Mouse (Mus musculus) kidney, adult 8-10 months (tissue): ENCODE results near the gene Fcamr.

ENCODE experiments used
- DNase-seq, 2 experiments: peaks; one replicate each; pipeline ENCODE4 v3.0.0; 2022

Fcamr gene

GRCm38 (mm10) chr1:130804279-130804678, 3.6 kb downstream of the Fcamr start:
- no peak for DNase-seq

- no peak for DNase-seq
Measured at GRCm38 (mm10) chr1:130810906-130811305, 10.2 kb downstream of the Fcamr start.

- DNase-seq, result no peak
Measured at GRCm38 (mm10) chr1:130811316-130811715, 10.6 kb downstream of the Fcamr start.

- DNase-seq, result no peak
Measured at GRCm38 (mm10) chr1:130819737-130820136, 19.0 kb downstream of the Fcamr start.

DNA sequence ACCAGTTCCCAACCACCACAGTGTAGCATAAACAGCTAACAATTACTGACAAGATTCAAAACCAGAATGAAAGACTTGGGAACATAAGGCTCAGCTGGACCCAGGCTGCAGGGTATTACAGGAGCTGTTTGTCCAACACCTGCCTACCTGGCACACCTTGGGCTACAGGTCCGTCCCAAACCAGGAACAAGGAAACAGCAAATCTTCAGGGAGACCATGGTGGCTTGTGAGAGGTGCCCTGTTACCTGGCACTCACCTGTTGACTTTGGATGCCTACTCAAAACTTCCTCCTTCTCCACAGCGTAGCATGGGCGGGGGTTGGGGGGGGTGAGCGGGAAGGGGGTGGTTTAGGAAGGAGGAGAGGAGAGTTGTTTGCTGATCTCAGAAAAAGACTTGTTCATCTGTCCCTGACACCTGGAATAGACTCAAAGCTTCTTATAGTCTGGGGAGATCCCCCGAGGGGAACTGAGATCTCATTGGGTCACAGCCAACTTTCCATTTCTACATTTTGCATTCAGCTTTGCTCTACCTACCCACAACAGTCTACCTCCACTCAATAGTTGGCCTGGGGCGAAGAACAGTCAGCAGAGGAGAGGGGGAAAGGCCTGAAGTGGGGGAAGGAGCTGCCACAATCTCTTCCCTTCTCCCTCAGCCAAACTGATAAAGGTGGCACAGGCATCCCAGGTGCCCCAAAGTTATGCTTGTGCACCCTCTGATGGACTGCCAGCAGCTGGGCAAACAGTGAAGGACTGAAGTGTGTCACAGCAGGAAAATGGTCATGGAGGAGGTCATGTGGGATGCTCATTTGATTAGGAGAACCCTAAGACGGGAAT, 19.8 kb downstream of the Fcamr start:
- peak in 1 of 2 experiments; percentile 47 for DNase-seq

DNA sequence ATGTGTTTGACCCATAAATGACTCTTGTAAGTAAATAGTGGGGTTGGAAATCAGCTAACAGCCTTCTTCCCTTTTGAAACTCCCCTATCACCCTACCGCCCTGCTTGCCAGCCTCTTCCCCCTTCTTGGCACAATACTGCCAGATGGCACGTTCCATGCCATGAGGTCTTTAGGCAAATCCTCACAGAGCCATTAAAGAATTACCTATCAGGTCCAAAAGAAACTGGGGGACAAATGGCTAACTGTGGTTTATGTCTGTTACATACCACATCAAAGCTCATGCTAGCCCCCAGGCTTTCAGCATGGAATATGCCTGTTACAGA, 20.4 kb downstream of the Fcamr start:
- DNase-seq, result no peak

- DNase-seq, result peak; percentile 72 to 94
Measured at GRCm38 (mm10) chr1:130821911-130822625, 21.4 kb downstream of the Fcamr start.

DNA sequence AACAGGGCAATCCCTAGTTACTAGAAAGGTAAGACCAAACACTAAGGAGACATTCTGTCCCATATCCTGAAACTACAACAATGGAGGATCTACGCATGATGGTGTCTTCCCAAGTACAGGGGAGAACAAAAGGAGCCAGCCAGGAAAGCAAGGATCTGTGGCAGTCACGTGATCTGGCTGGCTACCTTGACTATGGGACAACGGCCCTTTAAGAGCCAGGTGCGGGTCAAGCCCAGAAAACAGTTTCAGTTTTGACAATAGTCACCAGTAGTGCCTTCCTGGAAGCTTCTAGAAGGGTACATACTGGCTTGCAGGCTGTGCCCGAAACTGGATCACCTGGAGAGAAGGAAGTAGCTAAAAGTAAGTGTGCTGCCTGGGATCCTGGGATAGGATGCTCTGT, 25.7 kb downstream of the Fcamr start, which contains the start of gene Pigr:
Gene Pigr, plus strand, starts transcription at position 237 of the 400 bp plus-strand sequence.
- no peak for DNase-seq

DNA sequence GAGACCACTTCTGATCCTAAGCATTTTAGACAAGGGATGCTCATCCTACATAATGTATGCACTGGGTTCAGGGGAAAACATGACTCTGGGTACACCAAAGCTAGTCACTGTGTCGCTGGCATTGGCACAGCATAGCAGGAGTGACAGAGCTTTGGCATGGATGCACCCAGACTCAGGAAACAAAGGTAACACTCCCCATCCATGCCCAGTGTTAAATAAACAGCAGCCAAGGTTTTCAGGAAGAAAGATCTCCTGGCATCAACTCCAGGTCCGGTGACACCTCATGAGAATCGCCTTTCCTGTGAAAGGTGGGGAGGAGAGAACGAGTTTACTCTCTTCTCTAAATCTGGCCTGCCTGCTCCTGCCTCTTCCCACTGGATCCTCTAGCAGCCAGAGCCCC, 28.0 kb downstream of the Fcamr start:
- peak in 1 of 2 experiments; percentile 39 for DNase-seq

- DNase-seq, result no peak
Measured at GRCm38 (mm10) chr1:130829906-130830830, 29.5 kb downstream of the Fcamr start.

DNA sequence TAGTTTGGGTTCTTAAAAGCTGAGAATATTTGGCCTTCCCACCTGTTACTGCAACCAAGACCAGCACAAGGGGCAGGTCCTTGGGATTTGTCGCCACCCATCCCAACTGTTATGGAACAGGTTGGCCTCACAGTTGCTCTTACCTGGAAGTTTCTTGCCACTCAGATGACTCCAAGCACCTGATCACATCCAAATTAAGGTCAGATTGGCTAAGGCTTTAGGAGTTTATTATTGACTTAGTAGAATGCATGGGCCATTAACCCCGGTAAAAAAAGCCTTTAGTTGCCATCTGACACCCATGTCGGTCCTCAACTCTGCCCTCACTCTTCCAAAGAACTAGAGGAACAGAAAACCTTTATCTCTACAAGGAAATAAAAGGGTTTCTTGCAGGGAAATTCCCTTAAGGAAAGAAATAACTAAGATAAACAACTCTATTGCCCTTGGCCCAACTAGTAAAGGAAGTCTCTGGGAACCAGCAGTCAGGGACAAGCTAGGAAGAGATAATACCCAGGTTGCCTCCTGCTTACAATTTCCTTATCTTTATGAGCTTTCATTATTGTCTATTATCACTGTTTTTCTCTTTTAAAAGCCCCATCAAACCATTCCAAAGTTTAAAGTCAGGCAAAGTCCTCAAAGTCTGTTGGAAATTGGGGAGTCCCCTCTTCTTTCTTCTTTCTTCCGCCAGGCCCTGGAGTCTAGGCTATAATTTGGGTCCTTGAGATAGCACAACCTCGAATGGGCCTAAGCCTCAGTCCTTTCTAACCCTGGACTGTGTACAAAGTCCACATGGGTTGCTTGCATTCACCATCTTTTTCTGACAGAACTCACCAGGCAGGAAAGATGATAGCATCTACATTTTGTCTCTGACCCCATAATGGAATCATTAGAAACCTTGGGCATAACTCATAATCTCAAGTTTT, 31.8 kb downstream of the Fcamr start:
- DNase-seq, result peak; percentile 76 to 91

DNA sequence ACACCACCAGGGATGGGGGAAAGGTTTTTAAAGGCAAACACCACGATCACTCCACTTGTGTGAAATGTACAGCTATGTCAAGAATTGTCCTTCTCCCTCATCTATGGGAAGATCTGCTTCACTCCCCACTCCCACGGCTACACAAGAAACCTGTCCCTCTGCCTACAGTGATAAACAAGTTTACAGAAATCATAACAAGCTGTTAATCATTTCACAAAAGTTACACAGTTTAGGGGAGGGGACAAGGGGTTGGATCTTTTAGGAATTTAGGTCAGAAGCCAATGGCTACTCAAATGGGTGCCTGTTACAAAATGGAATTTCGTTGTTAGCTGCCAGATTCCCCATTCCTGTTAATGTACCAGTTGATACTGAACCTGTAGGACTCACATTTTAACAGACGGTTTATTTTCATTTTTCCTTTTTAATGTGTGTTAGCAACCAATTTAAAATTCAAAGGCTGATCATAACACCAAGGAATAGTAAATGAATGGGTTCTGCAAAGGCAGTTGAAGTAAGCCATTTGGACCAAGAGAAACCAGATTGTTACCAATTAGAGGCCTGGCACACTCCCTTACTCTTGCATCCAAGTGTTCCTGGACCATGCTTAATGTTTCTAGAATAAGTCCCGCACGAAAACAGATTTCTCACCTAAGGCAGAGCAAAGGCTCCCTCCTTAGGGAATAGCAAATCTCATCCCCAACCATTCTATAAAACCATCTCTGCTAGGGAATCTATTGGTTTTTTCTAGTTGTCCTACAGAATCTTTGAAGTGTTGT, 34.6 kb downstream of the Fcamr start:
- peak; percentile 53 to 79 for DNase-seq

DNA sequence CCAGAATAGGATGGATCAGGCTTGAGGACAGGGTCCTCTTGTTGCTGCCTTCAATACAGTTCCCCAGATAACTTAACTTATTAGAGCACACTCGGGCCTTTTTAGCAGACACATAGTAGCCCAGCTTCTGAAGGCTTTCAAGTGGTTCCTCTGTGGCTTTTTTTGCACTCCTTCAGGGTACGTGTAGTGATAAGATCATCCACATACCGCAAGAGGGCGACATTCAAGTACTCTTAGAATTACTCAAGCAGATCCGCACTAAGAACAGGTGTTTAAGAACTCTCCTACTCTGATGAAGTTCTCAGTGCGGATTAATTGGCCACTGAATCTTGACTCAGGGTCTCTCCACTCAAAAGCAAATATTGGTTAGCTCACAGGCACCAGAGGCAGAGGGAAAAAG, 37.6 kb downstream of the Fcamr start:
- DNase-seq, result peak; percentile 52 to 69

GRCm38 (mm10) chr1:130840599-130841379, 40.1 kb downstream of the Fcamr start:
- DNase-seq, result peak; percentile 50 to 74

DNA sequence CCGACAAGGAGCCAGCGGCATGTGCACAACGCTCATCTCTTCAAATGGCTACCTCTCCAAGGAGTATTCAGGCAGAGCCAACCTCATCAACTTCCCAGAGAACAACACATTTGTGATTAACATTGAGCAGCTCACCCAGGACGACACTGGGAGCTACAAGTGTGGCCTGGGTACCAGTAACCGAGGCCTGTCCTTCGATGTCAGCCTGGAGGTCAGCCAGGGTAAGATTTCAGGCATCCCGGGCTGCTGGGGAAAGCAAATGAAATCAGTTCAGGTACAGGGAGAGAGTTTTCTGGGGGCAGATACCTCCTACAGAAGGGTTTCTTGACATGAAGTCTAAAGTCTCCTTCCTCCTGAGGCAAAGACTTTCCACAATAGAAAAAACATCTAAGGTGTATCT, 40.9 kb downstream of the Fcamr start:
- DNase-seq, result no peak

GRCm38 (mm10) chr1:130844516-130844915, 43.8 kb downstream of the Fcamr start:
- DNase-seq, result no peak

GRCm38 (mm10) chr1:130849530-130850214, 49.0 kb downstream of the Fcamr start:
- no peak for DNase-seq

DNA sequence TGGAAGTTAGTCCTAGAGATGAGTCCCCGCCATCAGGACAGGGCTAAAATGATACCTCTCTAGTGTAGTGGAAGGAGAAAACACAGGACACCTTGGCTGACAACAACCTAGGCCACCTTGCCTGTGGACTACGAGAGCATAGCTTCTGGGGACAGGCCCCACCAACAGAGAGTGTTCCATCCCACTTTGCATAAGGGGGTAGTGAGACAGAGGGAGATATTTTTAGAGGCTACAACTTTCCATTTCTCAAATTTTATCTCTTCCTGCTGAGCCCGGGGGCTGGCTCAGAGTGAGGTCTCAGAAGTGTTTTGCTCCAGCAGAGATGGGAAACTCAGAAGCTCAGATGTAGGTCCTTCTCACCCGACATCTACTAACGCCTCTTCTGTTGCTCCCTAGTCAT, 49.7 kb downstream of the Fcamr start:
- no peak for DNase-seq

- no peak for DNase-seq
Measured at GRCm38 (mm10) chr1:130854819-130855218, 54.1 kb downstream of the Fcamr start.

DNA sequence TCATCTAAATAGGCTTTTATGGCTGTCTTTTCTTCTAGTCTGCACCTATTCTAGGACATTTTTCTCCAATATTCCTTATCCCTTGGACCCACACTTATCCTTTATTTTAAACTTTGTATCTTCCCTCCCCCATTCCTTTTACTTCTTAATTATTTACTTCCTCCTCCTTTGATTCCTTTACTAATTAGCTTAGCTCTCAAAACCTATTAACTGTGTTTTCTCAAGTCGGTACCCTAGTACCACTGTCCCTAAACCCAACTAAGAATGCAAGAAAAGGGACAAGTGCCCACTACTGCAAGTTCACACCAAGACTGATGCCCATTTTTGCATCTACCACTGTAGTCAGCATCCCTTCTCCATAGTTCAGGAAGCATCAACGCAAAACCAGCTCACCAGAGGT, 55.0 kb downstream of the Fcamr start:
- no peak for DNase-seq
